ENCODE assay signal across 25 mouse cellular contexts in genomic region chr1:172960452-172960851, GRCm38 (mm10). TPM values are rescaled to one million over a fixed set of nuclear protein-coding genes. Genes with fewer than 3 reads are reported as not detected.
DNase-seq lines count a peak whose midpoint lies in the region; ATAC-seq lines count a peak whose summit lies in the region.
"Had no signal": no experiment of that assay in that cellular context is flagged by ENCODE, and none has a peak within 500 bp of the region (broad histone marks: within the 10 kb centered on the region; RNA-seq: fewer than 3 reads in every experiment).

No protein-coding gene starts in this region.

- no peaks in the 10 kb centered on the region for H3K4me1 ChIP-seq in heart, embryonic 11.5 days (ENCODE audit: control insufficient read depth, insufficient read depth, low read length)
- no peaks in the 10 kb centered on the region for H3K4me1 ChIP-seq in hindbrain, embryonic 10.5 days (replicated peaks)
- H3K4me1 ChIP-seq: limb, embryonic 12.5 days; megakaryocyte, embryonic 14.5 days had no signal

- peak; percentile 7 to 9 for DNase-seq in heart, postnatal 10 days
- peak; percentile 44 to 51 for DNase-seq in right cerebral cortex, adult 2 months (ENCODE audit: low spot score in 2 of 2)
- no peak for DNase-seq in right cerebral cortex, postnatal 4 days
- peak; percentile 63 for DNase-seq in layer of hippocampus, adult 9-11 months
- DNase-seq in hindbrain, embryonic 10.5 days (ENCODE audit: low spot score), result no peak
- no peak for DNase-seq in retina, postnatal 1 day
- DNase-seq: adrenal gland, postnatal 25 days; cerebellum, adult 9-11 months; embryo, embryonic 11 days; heart, adult 18-20 months; kidney, postnatal 14 days; thymus, postnatal 25 days had no signal

- no peak overlapping the region for H3K9ac ChIP-seq in heart, embryonic 11.5 days (ENCODE audit: low read depth, low read length)
- H3K9ac ChIP-seq: hindbrain, embryonic 14.5 days; limb, embryonic 12.5 days; liver, embryonic 14.5 days had no signal

- 57% methylated on average over 1 of the region's 1 CpGs for WGBS in heart, embryonic 11.5 days (ENCODE audit: insufficient replicate concordance)
- 64% methylated on average over 1 of the region's 1 CpGs for WGBS in hindbrain, embryonic 10.5 days

- no peak overlapping the region for H3K4me2 ChIP-seq in heart, embryonic 11.5 days
- H3K4me2 ChIP-seq: hindbrain, embryonic 14.5 days; limb, embryonic 12.5 days had no signal

- H3K27ac ChIP-seq in heart, embryonic 11.5 days (ENCODE audit: low read depth, low read length), result no peak overlapping the region
- H3K27ac ChIP-seq in hindbrain, embryonic 10.5 days, result no peak overlapping the region
- H3K27ac ChIP-seq: hindbrain, embryonic 14.5 days; limb, embryonic 12.5 days; liver, embryonic 14.5 days had no signal

- no peaks in the 10 kb centered on the region for H3K36me3 ChIP-seq in heart, embryonic 11.5 days (ENCODE audit: control insufficient read depth, insufficient read depth, low read length)
- no peaks in the 10 kb centered on the region for H3K36me3 ChIP-seq in hindbrain, embryonic 10.5 days
- H3K36me3 ChIP-seq: G1E; limb, embryonic 12.5 days had no signal

- H3K27me3 ChIP-seq in heart, embryonic 11.5 days (ENCODE audit: control insufficient read depth, insufficient read depth, low read length), result no peaks in the 10 kb centered on the region
- no peaks in the 10 kb centered on the region for H3K27me3 ChIP-seq in hindbrain, embryonic 10.5 days (ENCODE audit: insufficient read depth, poor library complexity, severe bottlenecking)
- H3K27me3 ChIP-seq: limb, embryonic 12.5 days; megakaryocyte, embryonic 14.5 days had no signal

- no peak for ATAC-seq in heart, embryonic 11.5 days (replicated peaks; ENCODE audit: insufficient number of reproducible peaks, low FRiP score, low TSS enrichment)
- ATAC-seq: intestine, postnatal 0 days; lung, postnatal 0 days; midbrain, embryonic 16.5 days had no signal

- intact Hi-C loops in heart, postnatal 10 days (cut with DNase I), result no loop called here

- H3K4me3 ChIP-seq in heart, embryonic 11.5 days (ENCODE audit: low read depth, low read length), result no peak overlapping the region
- H3K4me3 ChIP-seq in hindbrain, embryonic 10.5 days, result no peak overlapping the region
- H3K4me3 ChIP-seq: limb, embryonic 12.5 days; megakaryocyte, embryonic 14.5 days had no signal

- H3K9me3 ChIP-seq in heart, embryonic 11.5 days (replicated peaks; ENCODE audit: control insufficient read depth, low read length), result no peaks in the 10 kb centered on the region
- H3K9me3 ChIP-seq in hindbrain, embryonic 10.5 days, result no peaks in the 10 kb centered on the region
- H3K9me3 ChIP-seq: limb, embryonic 12.5 days; megakaryocyte, embryonic 14.5 days had no signal

RNA-seq across cellular contexts. Expression of gene Olfr16, which starts 10.2 kb away (rescaled TPM):
- total RNA-seq in heart, postnatal 10 days (2021), result not detected
- polyA plus RNA-seq in heart, embryonic 11.5 days (2014; fragmentation: Nextera tagmentation; extraction: Ambion mirVana), result not detected in 2 replicates
- polyA plus RNA-seq in hindbrain, embryonic 10.5 days (2016; fragmentation: Nextera tagmentation; extraction: Ambion mirVana), result not detected in 2 replicates
- total RNA-seq: adrenal gland, postnatal 25 days; heart, adult 18-20 months had no signal
- polyA plus RNA-seq: G1E; heart, embryonic 16.5 days; hindbrain, embryonic 14.5 days; intestine, postnatal 0 days; limb, embryonic 12.5 days; liver, embryonic 14.5 days; lung, postnatal 0 days; midbrain, embryonic 16.5 days; neural tube, embryonic 11.5 days; spleen, adult 2 months; stomach, embryonic 16.5 days had no signal

Comparison
In these comparisons a context has a peak if more than half of its experiments do, and no peak if none do; other contexts are left out.
1. DNase-seq: peak in heart, postnatal 10 days (2 of 2), right cerebral cortex, adult 2 months (2 of 2) and layer of hippocampus, adult 9-11 months (single experiment); none in right cerebral cortex, postnatal 4 days (single experiment), hindbrain, embryonic 10.5 days (single experiment) and retina, postnatal 1 day (single experiment).